Mouse (Mus musculus) hindbrain, postnatal 0 days (tissue): ENCODE results near the gene Dlg2. TPM values are rescaled to one million over a fixed set of nuclear protein-coding genes. Genes with fewer than 3 reads are reported as not detected.

Experiments used
- ATAC-seq: fragments of 200-750 bp; cut with Nextera tagmentation; 2 replicates; pipeline ENCODE4 v1.8.0; 2017; ENCODE audit warnings: mild to moderate bottlenecking, moderate TSS enrichment, moderate library complexity
- DNase-seq: peaks from one replicate; pipeline ENCODE4 v3.0.0-alpha.2; 2015; ENCODE audit warnings: low spot score
- H3K27ac ChIP-seq: fragments of 300-500 bp; sonication (generic); 2 replicates; pipeline ENCODE4 v1.5.1; 2014; ENCODE audit warnings: mild to moderate bottlenecking
- H3K27me3 ChIP-seq: fragments of 300-500 bp; sonication (generic); 2 replicates; pipeline ENCODE4 v1.6.1; 2014; ENCODE audit warnings: low read length, mixed read lengths; ENCODE audit not compliant: insufficient read depth
- H3K36me3 ChIP-seq: fragments of 300-500 bp; sonication (generic); 2 replicates; pipeline ENCODE4 v1.6.1; 2014; ENCODE audit warnings: low read length, mixed read lengths; ENCODE audit not compliant: insufficient read depth
- H3K4me1 ChIP-seq: fragments of 300-500 bp; sonication (generic); 2 replicates; pipeline ENCODE4 v1.6.1; 2014; ENCODE audit warnings: antibody characterized with exemption, low read length, mixed read lengths; ENCODE audit not compliant: insufficient read depth
- H3K4me2 ChIP-seq: fragments of 300-500 bp; sonication (generic); 2 replicates; pipeline ENCODE4 v1.6.1; 2014; ENCODE audit warnings: low read depth, mild to moderate bottlenecking, low read length, moderate library complexity, mixed read lengths
- H3K4me3 ChIP-seq: fragments of 300-500 bp; sonication (generic); 2 replicates; pipeline ENCODE4 v1.5.1; 2014; ENCODE audit warnings: low read length
- H3K9ac ChIP-seq: fragments of 300-500 bp; sonication (generic); replicated peaks from 2 replicates; pipeline ENCODE4 v1.6.1; 2014; ENCODE audit warnings: mild to moderate bottlenecking, low read length, moderate library complexity, mixed read lengths
- H3K9me3 ChIP-seq: fragments of 300-500 bp; sonication (generic); 2 replicates; pipeline ENCODE4 v1.6.1; 2016; ENCODE audit warnings: low read length, mixed read lengths
- CTCF ChIP-seq: IDR thresholded peaks from 2 replicates; pipeline ENCODE4 v1.5.1; 2016; ENCODE audit warnings: antibody characterized with exemption, control low read depth, low read depth
- WGBS: fragments of 180-500 bp; shearing (Covaris S2); extraction: QIAGEN DNeasy Blood & Tissue Kit; methylation state at CpG from one replicate; pipeline ENCODE4 v1.1.7; 2014; 5-methylcytosine and 5-hydroxymethylcytosine counted together
- polyA plus RNA-seq: library from polyadenylated mRNA; unstranded; fragments of >200 nt; fragmentation: Nextera tagmentation; extraction: Ambion mirVana; gene quantifications from 2 replicates; pipeline ENCODE4 v1.2.1, GENCODE M21; 2015
- total RNA-seq: library from RNA; depleted of rRNA; stranded (reverse); fragments of >200 nt; gene quantifications from 2 replicates; pipeline ENCODE4 v1.2.3, GENCODE M21; 2014; rRNA removed

Dlg2 gene
- total and polyA plus RNA-seq, 2 experiments from 2014 or later, result 20.4 to 113 TPM

DNA sequence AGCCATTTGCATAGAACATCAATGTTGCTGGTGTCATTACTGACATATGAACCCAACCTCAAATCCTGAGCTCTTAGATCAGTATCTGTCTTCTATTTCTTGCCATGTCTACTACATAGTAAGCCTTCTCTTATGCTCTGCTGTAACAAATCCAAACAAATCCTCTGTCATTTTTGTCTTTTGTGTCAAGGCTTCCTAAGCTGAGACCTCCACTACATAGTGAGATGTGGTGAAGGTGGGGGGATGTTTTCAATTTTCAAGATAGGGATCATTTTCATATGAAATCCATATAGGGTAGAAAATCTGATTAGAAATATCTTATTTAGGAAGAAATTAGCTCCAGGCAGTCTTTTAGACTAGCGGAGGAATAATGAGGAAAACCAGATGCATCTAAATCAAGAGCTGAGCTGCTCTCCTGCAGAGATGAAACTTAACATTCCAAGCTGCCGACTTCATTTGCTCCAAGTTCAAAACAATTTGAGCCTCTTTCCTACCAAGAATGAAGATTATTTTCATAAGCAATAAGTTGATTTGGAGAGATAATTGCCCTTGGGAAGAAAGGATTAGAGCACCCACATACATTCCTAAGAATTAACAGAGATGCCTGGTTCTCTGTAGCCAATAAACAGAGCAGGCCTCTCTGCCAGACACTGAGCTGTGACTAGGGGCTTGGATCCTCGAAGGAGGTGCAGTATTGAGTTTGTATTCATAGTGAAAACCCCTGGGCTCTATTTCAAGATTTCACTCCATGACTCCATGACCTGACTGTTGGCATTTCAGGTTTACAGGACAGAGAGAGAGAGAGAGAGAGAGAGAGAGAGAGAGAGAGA, 2009.6 kb downstream of the Dlg2 start:
- no peak overlapping the region for H3K4me3 ChIP-seq
- H3K27me3 ChIP-seq, result no peaks in the 10 kb centered on the region
- TF ChIP-seq CTCF, result no peak
- no peak overlapping the region for H3K4me2 ChIP-seq
- H3K27ac ChIP-seq, result no peak overlapping the region
- H3K9me3 ChIP-seq, result no peaks in the 10 kb centered on the region
- DNase-seq (peak; percentile 10), ATAC-seq (no peak)
- no peaks in the 10 kb centered on the region for H3K36me3 ChIP-seq
- no peak overlapping the region for H3K9ac ChIP-seq
- WGBS, result 46% methylated on average over 3 of the region's 3 CpGs
- no peaks in the 10 kb centered on the region for H3K4me1 ChIP-seq

DNA sequence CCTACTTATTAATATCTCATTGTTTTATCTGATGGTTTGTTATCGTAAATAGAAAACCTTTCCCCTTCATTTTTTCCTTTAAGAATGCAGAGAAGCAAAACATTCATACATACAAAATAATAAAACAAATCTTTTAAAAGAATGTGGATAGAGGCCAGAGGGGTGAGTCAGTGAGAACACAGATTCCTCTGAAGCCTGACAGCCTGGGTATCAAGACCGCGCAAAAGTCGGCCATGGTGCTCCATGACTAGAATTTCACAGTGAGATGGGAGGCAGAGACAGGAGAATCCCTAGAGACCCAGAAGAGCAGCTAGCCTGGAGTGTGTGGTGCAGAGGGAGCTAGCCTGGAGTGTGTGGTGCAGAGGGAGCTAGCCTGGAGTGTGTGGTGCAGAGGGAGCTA, 2010.4 kb downstream of the Dlg2 start:
- H3K4me2 ChIP-seq, result no peak overlapping the region
- no peaks in the 10 kb centered on the region for H3K27me3 ChIP-seq
- H3K9me3 ChIP-seq, result no peaks in the 10 kb centered on the region
- H3K4me3 ChIP-seq, result no peak overlapping the region
- 90% methylated on average over 4 of the region's 4 CpGs for WGBS
- no peak for TF ChIP-seq CTCF
- no peak overlapping the region for H3K27ac ChIP-seq
- H3K36me3 ChIP-seq, result no peaks in the 10 kb centered on the region
- no peaks in the 10 kb centered on the region for H3K4me1 ChIP-seq
- H3K9ac ChIP-seq, result no peak overlapping the region
- ATAC-seq (no peak), DNase-seq (no peak)

DNA sequence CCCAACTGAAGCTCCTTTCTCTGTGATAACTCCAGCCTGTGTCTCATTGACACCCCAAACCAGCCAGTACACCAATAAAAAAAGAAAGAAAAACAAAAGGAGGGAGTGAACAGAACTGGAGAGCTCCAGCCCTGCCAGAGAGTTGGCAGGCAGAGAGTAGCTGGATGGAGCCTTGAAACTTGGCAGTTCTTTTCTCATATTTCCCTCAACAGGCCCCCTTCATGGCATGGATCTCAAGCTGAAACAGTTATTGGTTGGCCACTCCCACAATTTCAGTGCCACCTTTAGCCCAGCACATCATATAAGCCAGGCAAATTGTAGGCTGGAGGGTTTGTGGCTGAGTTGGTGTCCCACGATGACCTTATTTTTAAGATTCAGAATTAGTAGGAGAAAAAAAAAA, 2015.8 kb downstream of the Dlg2 start:
- Histone ChIP-seq H3K4me2 (no peak overlapping the region), H3K9me3 (no peaks in the 10 kb centered on the region), H3K27me3 (no peaks in the 10 kb centered on the region), H3K27ac (no peak overlapping the region), H3K4me1 (no peaks in the 10 kb centered on the region), H3K9ac (no peak overlapping the region), H3K36me3 (no peaks in the 10 kb centered on the region), H3K4me3 (no peak overlapping the region)
- 88% methylated on average over 1 of the region's 1 CpGs for WGBS
- TF ChIP-seq CTCF, result no peak
- no peak for DNase-seq
- ATAC-seq, result no peak

DNA sequence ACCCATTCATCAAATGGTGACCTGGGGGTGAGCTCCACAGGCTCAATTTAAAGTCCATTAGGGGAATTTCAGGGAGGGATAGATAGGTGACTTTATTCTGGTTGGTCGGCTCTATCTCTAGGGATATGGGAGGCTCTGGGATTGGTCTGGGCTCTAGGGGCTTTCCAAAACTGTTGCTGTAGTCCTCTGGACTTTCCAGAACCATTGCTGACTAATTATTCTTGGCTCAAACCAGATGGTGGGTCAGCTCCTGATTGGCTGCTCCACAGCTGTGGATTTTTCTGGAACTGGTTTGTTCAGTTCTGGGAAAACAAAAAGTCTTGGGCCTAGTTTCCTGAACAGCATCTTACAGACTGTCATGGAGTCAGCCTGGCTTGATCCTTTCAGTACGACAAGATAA, 2017.0 kb downstream of the Dlg2 start:
- WGBS, result 82% methylated on average over 2 of the region's 2 CpGs
- H3K4me3 ChIP-seq, result no peak overlapping the region
- H3K27me3 ChIP-seq, result no peaks in the 10 kb centered on the region
- no peak overlapping the region for H3K4me2 ChIP-seq
- H3K9ac ChIP-seq, result no peak overlapping the region
- H3K4me1 ChIP-seq, result no peaks in the 10 kb centered on the region
- H3K36me3 ChIP-seq, result no peaks in the 10 kb centered on the region
- ATAC-seq (no peak), DNase-seq (no peak)
- no peak for TF ChIP-seq CTCF
- H3K9me3 ChIP-seq, result no peaks in the 10 kb centered on the region
- no peak overlapping the region for H3K27ac ChIP-seq

Other genes starting within 250 kb of the Dlg2 start
- not detected in 2 replicates for gene Ccdc83, start 210.9 kb upstream of the Dlg2 start, total RNA-seq
- not detected in 2 replicates for gene Ccdc83, start 210.9 kb upstream of the Dlg2 start, polyA plus RNA-seq
- 7.3 and 20.1 TPM in 2 replicates for gene Sytl2, start 174.4 kb upstream of the Dlg2 start, total RNA-seq
- gene Sytl2, start 174.4 kb upstream of the Dlg2 start, polyA plus RNA-seq, result 11.4 TPM in 2 replicates
- gene Ccdc89, start 50.1 kb upstream of the Dlg2 start, total RNA-seq, result 0.36 and 0.89 TPM in 2 replicates
- 0.89 and 1.2 TPM in 2 replicates for gene Ccdc89, start 50.1 kb upstream of the Dlg2 start, polyA plus RNA-seq
- 73.6 and 97.2 TPM in 2 replicates for gene Crebzf, start 33.9 kb upstream of the Dlg2 start, total RNA-seq
- gene Crebzf, start 33.9 kb upstream of the Dlg2 start, polyA plus RNA-seq, result 23.5 and 25.6 TPM in 2 replicates
- gene Tmem126a, start 19.4 kb upstream of the Dlg2 start, total RNA-seq, result 50.7 and 55.9 TPM in 2 replicates
- gene Tmem126a, start 19.4 kb upstream of the Dlg2 start, polyA plus RNA-seq, result 139 and 145 TPM in 2 replicates
- gene Tmem126b, start 671 bp upstream of the Dlg2 start, total RNA-seq, result 15.1 and 21.9 TPM in 2 replicates
- 24.5 and 26.9 TPM in 2 replicates for gene Tmem126b, start 671 bp upstream of the Dlg2 start, polyA plus RNA-seq